Mouse (Mus musculus): ENCODE results near the gene Chst5. TPM values are rescaled to one million over a fixed set of nuclear protein-coding genes. Genes with fewer than 3 reads are reported as not detected.
"Not testable (repeated sequence)": the region's sequence is repeated elsewhere in the genome, so short reads cannot be mapped to it uniquely, and the experiment has no call there.

Chst5 gene
- total RNA-seq, 2 experiments from 2014 or later, result 0.44 to 0.95 TPM

- peak; percentile 98 for DNase-seq (ENCODE audit: low spot score in 2 of 2)
These were observed 33.8 kb downstream of the Chst5 start, which contains the start of gene Tmem170 for GRCm38 (mm10) chr8:111876355-111876948. Gene Tmem170 (minus strand): TSS chr8:111876750.

GRCm38 (mm10) chr8:111875758-111876157, 34.5 kb downstream of the Chst5 start:
- no peak for DNase-seq (ENCODE audit: low spot score in 2 of 2)

GRCm38 (mm10) chr8:111871278-111871677, 39.0 kb downstream of the Chst5 start:
- no peak for DNase-seq (ENCODE audit: low spot score in 2 of 2)

GRCm38 (mm10) chr8:111870379-111870778, 39.9 kb downstream of the Chst5 start:
- DNase-seq (ENCODE audit: low spot score in 2 of 2), result no peak

- no peak for DNase-seq (ENCODE audit: low spot score in 2 of 2)
These were observed 41.6 kb downstream of the Chst5 start for GRCm38 (mm10) chr8:111868664-111869063.

- no peak for DNase-seq (ENCODE audit: low spot score in 2 of 2)
These were observed 44.4 kb downstream of the Chst5 start for GRCm38 (mm10) chr8:111865857-111866256.

GRCm38 (mm10) chr8:111865130-111865852, 45.0 kb downstream of the Chst5 start:
- DNase-seq (ENCODE audit: low spot score in 2 of 2), result no peak

- no peak for DNase-seq (ENCODE audit: low spot score in 2 of 2)
These were observed 45.6 kb downstream of the Chst5 start for GRCm38 (mm10) chr8:111864648-111865047.

GRCm38 (mm10) chr8:111863280-111863679, 47.0 kb downstream of the Chst5 start:
- no peak for DNase-seq (ENCODE audit: low spot score in 2 of 2)

GRCm38 (mm10) chr8:111855977-111856376, 54.3 kb downstream of the Chst5 start:
- no peak for DNase-seq (ENCODE audit: low spot score in 2 of 2)

- DNase-seq (ENCODE audit: low spot score in 2 of 2), result peak; percentile 92 to 98
These were observed 56.3 kb downstream of the Chst5 start, which contains the start of gene Cfdp1 for GRCm38 (mm10) chr8:111853861-111854501. Gene Cfdp1 (minus strand): TSS chr8:111854291.

- not testable (repeated sequence) for DNase-seq (ENCODE audit: low spot score in 2 of 2)
These were observed 57.0 kb downstream of the Chst5 start for GRCm38 (mm10) chr8:111853219-111853618.

GRCm38 (mm10) chr8:111846746-111847145, 63.5 kb downstream of the Chst5 start:
- no peak for DNase-seq (ENCODE audit: low spot score in 2 of 2)

Other genes with a start within 250 kb of the Chst5 start
- not detected for gene Ctrb1, start 219.4 kb downstream of the Chst5 start, total RNA-seq (2021)
- gene Bcar1, start 166.6 kb downstream of the Chst5 start, total RNA-seq (2021), result 10 to 100 TPM; 66.5 to 73.8 TPM
- 10 to 100 TPM; 76.0 to 81.3 TPM for gene Cfdp1, start 56.2 kb downstream of the Chst5 start, total RNA-seq (2021)
- 1 to 10 TPM; 3.5 to 4.4 TPM for gene Tmem170, start 33.7 kb downstream of the Chst5 start, total RNA-seq (2021)
- gene Tmem231, start 23.4 kb upstream of the Chst5 start, total RNA-seq (2021), result 1 to 10 TPM; 9.6 to 9.9 TPM
- gene Gabarapl2, start 30.3 kb upstream of the Chst5 start, total RNA-seq (2021), result 100 to 1,000 TPM; 219 to 221 TPM
- gene Adat1, start 81.9 kb upstream of the Chst5 start, total RNA-seq (2021), result 1 to 10 TPM; 4.3 to 5.2 TPM
- 10 to 100 TPM; 79.8 to 83.9 TPM for gene Kars, start 100.9 kb upstream of the Chst5 start, total RNA-seq (2021)
- gene Terf2ip, start 101.0 kb upstream of the Chst5 start, total RNA-seq (2021), result 10 to 100 TPM; 35.9 to 37.2 TPM
- gene Gm6793, start 104.6 kb upstream of the Chst5 start, total RNA-seq (2021), result under 1 TPM in 1 of 2 experiments, not detected in 1; 0.30 TPM